8 mouse cellular contexts compared by ENCODE assay signal in the genomic region with DNA sequence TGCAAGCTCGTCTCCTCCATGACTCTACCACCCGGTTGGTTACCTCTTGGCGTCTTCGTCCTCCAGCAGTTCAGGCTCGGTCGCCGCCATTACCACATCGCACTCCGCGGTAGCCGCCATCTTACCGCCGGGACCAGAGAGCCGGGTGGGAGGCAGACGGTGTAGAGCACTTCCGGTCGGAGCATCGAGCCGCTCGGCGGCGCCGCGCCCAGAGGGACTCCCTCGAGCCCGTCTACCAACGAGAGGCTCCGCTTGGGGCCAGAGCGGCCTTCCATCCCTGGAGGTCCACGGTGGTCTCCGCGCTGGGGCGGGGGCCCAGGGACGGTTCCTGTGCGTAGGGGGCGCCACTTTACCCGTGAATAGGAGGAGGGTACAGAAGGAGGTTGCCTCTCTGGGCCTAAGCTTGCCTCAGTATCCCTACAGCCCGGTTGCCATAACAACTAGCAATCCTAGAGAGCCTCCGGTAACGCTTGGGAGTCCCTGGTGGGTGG. TPM values are rescaled to one million over a fixed set of nuclear protein-coding genes. Genes with fewer than 3 reads are reported as not detected.
DNase-seq lines count a peak whose midpoint lies in the region; ATAC-seq and TF ChIP-seq lines count a peak whose summit lies in the region.

No protein-coding gene starts in this region.

- peak overlapping the region; percentile 95 for H3K27ac ChIP-seq in heart, embryonic 12.5 days (ENCODE audit: poor library complexity, severe bottlenecking)
- H3K27ac ChIP-seq in kidney, postnatal 0 days = peak overlapping the region; percentile 93
- peak overlapping the region; percentile 95 for H3K27ac ChIP-seq in liver, embryonic 11.5 days (ENCODE audit: low read depth, low read length)
- H3K27ac ChIP-seq in stomach, embryonic 14.5 days (ENCODE audit: low read length) = peak overlapping the region; percentile 94

- H3K27me3 ChIP-seq in heart, embryonic 12.5 days (replicated peaks) = no peaks in the 10 kb centered on the region
- H3K27me3 ChIP-seq in kidney, postnatal 0 days (ENCODE audit: insufficient read depth, low read length) = no peaks in the 10 kb centered on the region
- no peaks in the 10 kb centered on the region for H3K27me3 ChIP-seq in liver, embryonic 11.5 days (replicated peaks; ENCODE audit: control insufficient read depth, insufficient read depth, low read length)
- H3K27me3 ChIP-seq in stomach, embryonic 14.5 days (ENCODE audit: control insufficient read depth, insufficient read depth, low read length) = no peaks in the 10 kb centered on the region

- peak; percentile 91 for ATAC-seq in erythroblast, adult 5-6 weeks (replicated peaks; ENCODE audit: low FRiP score, poor library complexity, severe bottlenecking)
- ATAC-seq in heart, embryonic 12.5 days (ENCODE audit: insufficient number of reproducible peaks, low FRiP score) = peak; percentile 96
- ATAC-seq in kidney, postnatal 0 days (replicated peaks; ENCODE audit: low FRiP score, low read depth) = peak; percentile 93
- ATAC-seq in liver, embryonic 11.5 days (replicated peaks; ENCODE audit: low FRiP score) = peak; percentile 93
- peak; percentile 95 for ATAC-seq in stomach, embryonic 14.5 days (ENCODE audit: insufficient number of reproducible peaks, insufficient read depth, low FRiP score, low read depth)

- WGBS in heart, embryonic 12.5 days = under 1% methylated on average over 40 of the region's 40 CpGs
- under 1% methylated on average over 40 of the region's 40 CpGs for WGBS in kidney, postnatal 0 days
- under 1% methylated on average over 40 of the region's 40 CpGs for WGBS in liver, embryonic 11.5 days
- WGBS in stomach, embryonic 14.5 days = 0% methylated on average over 40 of the region's 40 CpGs

- H3K9ac ChIP-seq in heart, embryonic 12.5 days = peak overlapping the region; percentile 90
- peak overlapping the region; percentile 90 for H3K9ac ChIP-seq in kidney, postnatal 0 days (ENCODE audit: low read depth, low read length)
- H3K9ac ChIP-seq in liver, embryonic 11.5 days (ENCODE audit: low read depth, low read length) = peak overlapping the region; percentile 94
- H3K9ac ChIP-seq in stomach, embryonic 14.5 days (replicated peaks; ENCODE audit: low read depth, low read length) = peak overlapping the region; percentile 89

- H3K4me1 ChIP-seq in heart, embryonic 12.5 days (replicated peaks) = peaks cover 32% of the 10 kb centered on the region
- H3K4me1 ChIP-seq in kidney, postnatal 0 days (replicated peaks; ENCODE audit: insufficient read depth, low read length) = peaks cover 9% of the 10 kb centered on the region; the same call in 1 of the 2 replicates
- H3K4me1 ChIP-seq in liver, embryonic 11.5 days (replicated peaks; ENCODE audit: control insufficient read depth, insufficient read depth, low read length) = peaks cover 33% of the 10 kb centered on the region
- peaks cover 17% of the 10 kb centered on the region for H3K4me1 ChIP-seq in stomach, embryonic 14.5 days (ENCODE audit: control insufficient read depth, insufficient read depth, low read length)

- H3K4me3 ChIP-seq in heart, embryonic 12.5 days = peak overlapping the region; percentile 84
- H3K4me3 ChIP-seq in kidney, postnatal 0 days (replicated peaks; ENCODE audit: low read depth, low read length) = peak overlapping the region; percentile 77
- peak overlapping the region; percentile 91 for H3K4me3 ChIP-seq in liver, embryonic 11.5 days (ENCODE audit: low read depth, low read length)
- H3K4me3 ChIP-seq in stomach, embryonic 14.5 days (ENCODE audit: low read depth, low read length) = peak overlapping the region; percentile 99

- DNase-seq in B cell, adult 2 months = peak; percentile 92 to 93
- DNase-seq in brain, adult 2 months (ENCODE audit: low read depth, low spot score) = peak; percentile 98
- DNase-seq in kidney, postnatal 0 days (ENCODE audit: low spot score) = peak; percentile 97
- peak; percentile 95 for DNase-seq in liver, embryonic 11.5 days (ENCODE audit: low spot score)
- DNase-seq in naive thymus-derived CD4-positive, alpha-beta T cell, adult 2 months (ENCODE audit: low read depth) = peak; percentile 92

- H3K36me3 ChIP-seq in heart, embryonic 12.5 days = peaks cover 4% of the 10 kb centered on the region
- H3K36me3 ChIP-seq in kidney, postnatal 0 days (ENCODE audit: insufficient read depth, low read length) = 0 out of 2 replicates have a peak, but pooled peaks cover 4% of the 10 kb centered on the region
- H3K36me3 ChIP-seq in liver, embryonic 11.5 days (ENCODE audit: control insufficient read depth, insufficient read depth, low read length) = no peaks in the 10 kb centered on the region
- H3K36me3 ChIP-seq in stomach, embryonic 14.5 days (ENCODE audit: control insufficient read depth, insufficient read depth, low read length) = peaks cover 4% of the 10 kb centered on the region; the same call in 1 of the 2 replicates

- TF ChIP-seq CTCF in kidney, postnatal 0 days (IDR thresholded peaks at IDR 0.05; ENCODE audit: low read depth) = peak; percentile 65

- peak overlapping the region; percentile 83 for H3K4me2 ChIP-seq in heart, embryonic 12.5 days
- H3K4me2 ChIP-seq in kidney, postnatal 0 days (ENCODE audit: low read length) = peak overlapping the region; percentile 87
- peak overlapping the region; percentile 91 for H3K4me2 ChIP-seq in liver, embryonic 11.5 days
- peak overlapping the region; percentile 87 for H3K4me2 ChIP-seq in stomach, embryonic 14.5 days (replicated peaks; ENCODE audit: low read depth, low read length)

- H3K9me3 ChIP-seq in heart, embryonic 12.5 days (replicated peaks) = no peaks in the 10 kb centered on the region
- no peaks in the 10 kb centered on the region for H3K9me3 ChIP-seq in kidney, postnatal 0 days (replicated peaks; ENCODE audit: low read length)
- H3K9me3 ChIP-seq in liver, embryonic 11.5 days (ENCODE audit: control insufficient read depth, low read length) = no peaks in the 10 kb centered on the region
- H3K9me3 ChIP-seq in stomach, embryonic 14.5 days (ENCODE audit: control insufficient read depth, low read depth, low read length) = no peaks in the 10 kb centered on the region

RNA-seq across cellular contexts. Expression of a gene that starts 0.4 kb away (rescaled TPM):
- 31.8 and 31.9 TPM in 2 replicates for total RNA-seq in erythroblast, adult 5-6 weeks (2015; ENCODE audit: low replicate concordance)
- total RNA-seq in erythroblast, adult 5-6 weeks (2017; ENCODE audit: low replicate concordance) = 25.8 and 50.7 TPM in 2 replicates
- polyA plus RNA-seq in heart, embryonic 12.5 days (2016; fragmentation: Nextera tagmentation; extraction: Ambion mirVana) = 207 and 213 TPM in 2 replicates
- polyA plus RNA-seq in kidney, postnatal 0 days (2015; fragmentation: Nextera tagmentation; extraction: Ambion mirVana) = 142 and 151 TPM in 2 replicates
- 70.6 and 70.8 TPM in 2 replicates for polyA plus RNA-seq in liver, embryonic 11.5 days (2014; fragmentation: Nextera tagmentation; extraction: Ambion mirVana)
- polyA plus RNA-seq in stomach, embryonic 14.5 days (2014; fragmentation: Nextera tagmentation; extraction: Ambion mirVana) = 84.0 and 95.4 TPM in 2 replicates

RNA-seq across cellular contexts. Expression of a gene that starts 0.5 kb away (rescaled TPM):
- total RNA-seq in erythroblast, adult 5-6 weeks (2015; ENCODE audit: low replicate concordance) = 10.2 and 18.2 TPM in 2 replicates
- 7.3 and 11.2 TPM in 2 replicates for total RNA-seq in erythroblast, adult 5-6 weeks (2017; ENCODE audit: low replicate concordance)
- 59.7 and 60.7 TPM in 2 replicates for polyA plus RNA-seq in heart, embryonic 12.5 days (2016; fragmentation: Nextera tagmentation; extraction: Ambion mirVana)
- polyA plus RNA-seq in kidney, postnatal 0 days (2015; fragmentation: Nextera tagmentation; extraction: Ambion mirVana) = 52.6 and 54.0 TPM in 2 replicates
- 35.4 and 36.5 TPM in 2 replicates for polyA plus RNA-seq in liver, embryonic 11.5 days (2014; fragmentation: Nextera tagmentation; extraction: Ambion mirVana)
- polyA plus RNA-seq in stomach, embryonic 14.5 days (2014; fragmentation: Nextera tagmentation; extraction: Ambion mirVana) = 62.8 and 63.1 TPM in 2 replicates

RNA-seq across cellular contexts. Expression of a gene that starts 44.8 kb away (rescaled TPM):
- 1.5 and 1.9 TPM in 2 replicates for total RNA-seq in erythroblast, adult 5-6 weeks (2015; ENCODE audit: low replicate concordance)
- 4.3 and 4.5 TPM in 2 replicates for total RNA-seq in erythroblast, adult 5-6 weeks (2017; ENCODE audit: low replicate concordance)
- polyA plus RNA-seq in heart, embryonic 12.5 days (2016; fragmentation: Nextera tagmentation; extraction: Ambion mirVana) = 21.6 and 22.1 TPM in 2 replicates
- polyA plus RNA-seq in kidney, postnatal 0 days (2015; fragmentation: Nextera tagmentation; extraction: Ambion mirVana) = 23.7 and 24.2 TPM in 2 replicates
- 19.4 and 19.7 TPM in 2 replicates for polyA plus RNA-seq in liver, embryonic 11.5 days (2014; fragmentation: Nextera tagmentation; extraction: Ambion mirVana)
- polyA plus RNA-seq in stomach, embryonic 14.5 days (2014; fragmentation: Nextera tagmentation; extraction: Ambion mirVana) = 35.9 TPM in 2 replicates

Comparison
In these comparisons a context has a peak if more than half of its experiments do, and no peak if none do; other contexts are left out.
1. Peak in every context shown above with its lines: DNase-seq, ATAC-seq, H3K4me3 ChIP-seq and H3K27ac ChIP-seq.